Mouse (Mus musculus) myocyte (in vitro differentiated cells): ENCODE data around the gene Plac8.

Experiments
- E2F4 ChIP-seq: IDR thresholded peaks from one replicate; pipeline ENCODE4 v1.6.1; 2011; ENCODE audit warnings: mild to moderate bottlenecking, control low read depth, moderate library complexity; ENCODE audit not compliant: insufficient read depth
- MAX ChIP-seq: IDR thresholded peaks from one replicate; pipeline ENCODE4 v1.6.1; 2011; ENCODE audit warnings: low read depth, mild to moderate bottlenecking, control low read depth
- MYOD1 ChIP-seq, 3 experiments: IDR thresholded peaks; one replicate each; pipeline ENCODE4 v1.6.1; 2011; ENCODE audit warnings: control low read depth in 2 of 3, low read depth in 2 of 3, mild to moderate bottlenecking in 2 of 3, moderate library complexity in 1 of 3; ENCODE audit not compliant: insufficient read length in 2 of 3, control insufficient read depth in 1 of 3
- POLR2A ChIP-seq: IDR thresholded peaks from one replicate; pipeline ENCODE4 v1.6.1; 2011; ENCODE audit warnings: low read depth, mild to moderate bottlenecking, control low read depth, moderate library complexity; ENCODE audit not compliant: insufficient read length
- POLR2AphosphoS2 ChIP-seq: IDR thresholded peaks from one replicate; pipeline ENCODE4 v1.6.1; 2011; ENCODE audit warnings: low read depth, control low read depth; ENCODE audit not compliant: insufficient read length
- REST ChIP-seq: IDR thresholded peaks from one replicate; pipeline ENCODE4 v1.6.1; 2011; ENCODE audit warnings: mild to moderate bottlenecking, control low read depth, moderate library complexity; ENCODE audit not compliant: insufficient read depth, insufficient read length
- SRF ChIP-seq: IDR thresholded peaks from one replicate; pipeline ENCODE4 v1.6.1; 2011; ENCODE audit warnings: low read depth; ENCODE audit not compliant: control insufficient read depth, insufficient read length
- TCF12 ChIP-seq: IDR thresholded peaks from one replicate; pipeline ENCODE4 v1.6.1; 2011; ENCODE audit warnings: mild to moderate bottlenecking, control low read depth; ENCODE audit not compliant: poor library complexity, insufficient read depth, severe bottlenecking
- USF1 ChIP-seq: IDR thresholded peaks from one replicate; pipeline ENCODE4 v1.6.1; 2011; ENCODE audit warnings: low read depth, mild to moderate bottlenecking, control low read depth, moderate library complexity

GRCm38 (mm10) chr5:100520223-100520622, 51.8 kb downstream of the Plac8 start:
- TF ChIP-seq E2F4 (no peak), MAX (no peak), POLR2A (no peak), USF1 (no peak), SRF (no peak), POLR2AphosphoS2 (no peak), MYOD1 (IDR thresholded peaks at IDR 0.05; ENCODE audit: control insufficient read depth in 1 of 3, insufficient read length in 2 of 3, low read depth in 2 of 3) (no peak), TCF12 (no peak), REST (no peak)
